Mouse (Mus musculus): ENCODE data around the gene Cyth3.
A peak's percentile ranks its signal among the peaks of the same experiment; 100 is the strongest.

Gene Cyth3

DNA sequence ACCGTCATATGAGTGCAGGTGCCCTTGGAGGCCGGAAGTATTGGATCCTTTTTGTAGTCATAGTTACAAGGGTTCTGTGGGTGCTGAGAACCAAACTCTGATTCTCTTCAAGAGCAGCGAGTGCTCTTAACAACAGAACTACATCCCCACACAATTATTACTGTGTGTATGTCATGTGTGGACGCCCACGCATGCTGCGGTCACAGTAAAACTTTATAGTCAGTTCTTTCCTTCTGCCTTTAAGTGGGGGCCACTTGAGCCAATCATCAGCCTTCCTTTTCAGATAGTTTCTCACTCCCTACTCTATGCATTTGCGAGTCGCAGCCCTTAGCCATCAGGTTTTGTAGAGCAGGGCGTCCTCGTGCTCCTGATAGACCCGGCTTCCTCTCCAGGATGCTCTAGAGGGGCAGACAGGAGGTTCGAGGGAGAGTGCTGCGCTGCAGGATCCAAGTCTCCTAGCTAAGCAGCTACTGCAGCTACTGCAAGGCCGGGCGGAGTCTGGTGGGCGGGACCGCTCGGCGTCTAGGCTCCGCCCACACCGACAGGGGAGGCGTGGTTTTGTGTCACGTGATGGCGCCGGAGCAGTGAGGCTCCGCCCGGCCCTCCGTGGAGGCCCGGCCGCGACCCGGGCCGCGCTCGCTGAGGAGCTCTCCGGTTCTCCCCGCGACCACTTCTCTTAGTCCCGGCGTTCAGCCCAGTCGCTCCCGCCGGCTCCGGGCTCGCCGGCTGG lies at the start of gene Cyth3:
Cyth3 (plus strand) TSS at position 555 of the 730 bp plus-strand sequence.
- peak; percentile 95 for DNase-seq (ENCODE audit: low spot score)

DNA sequence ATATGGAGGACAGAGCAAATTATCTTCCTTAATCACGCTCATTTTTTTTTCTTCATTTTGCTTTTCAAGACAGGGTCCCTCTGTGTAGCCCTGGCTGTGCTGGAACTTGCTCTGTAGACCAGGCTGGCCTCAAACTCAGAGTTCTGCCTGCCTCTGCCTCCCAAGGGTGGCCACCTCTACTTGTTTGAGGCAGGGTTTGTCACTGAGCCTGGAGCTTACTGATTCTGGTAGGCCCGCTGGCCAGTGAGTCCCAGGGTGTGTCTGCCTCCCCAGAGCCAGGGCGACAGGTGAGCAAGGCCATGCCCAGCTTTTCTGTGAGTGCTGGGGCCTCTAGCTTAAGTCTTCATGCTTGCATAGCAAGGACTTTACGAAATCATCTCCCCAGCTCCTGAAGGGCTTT lies 49.2 kb upstream of the Cyth3 start:
- no peak for DNase-seq (ENCODE audit: low spot score)

DNA sequence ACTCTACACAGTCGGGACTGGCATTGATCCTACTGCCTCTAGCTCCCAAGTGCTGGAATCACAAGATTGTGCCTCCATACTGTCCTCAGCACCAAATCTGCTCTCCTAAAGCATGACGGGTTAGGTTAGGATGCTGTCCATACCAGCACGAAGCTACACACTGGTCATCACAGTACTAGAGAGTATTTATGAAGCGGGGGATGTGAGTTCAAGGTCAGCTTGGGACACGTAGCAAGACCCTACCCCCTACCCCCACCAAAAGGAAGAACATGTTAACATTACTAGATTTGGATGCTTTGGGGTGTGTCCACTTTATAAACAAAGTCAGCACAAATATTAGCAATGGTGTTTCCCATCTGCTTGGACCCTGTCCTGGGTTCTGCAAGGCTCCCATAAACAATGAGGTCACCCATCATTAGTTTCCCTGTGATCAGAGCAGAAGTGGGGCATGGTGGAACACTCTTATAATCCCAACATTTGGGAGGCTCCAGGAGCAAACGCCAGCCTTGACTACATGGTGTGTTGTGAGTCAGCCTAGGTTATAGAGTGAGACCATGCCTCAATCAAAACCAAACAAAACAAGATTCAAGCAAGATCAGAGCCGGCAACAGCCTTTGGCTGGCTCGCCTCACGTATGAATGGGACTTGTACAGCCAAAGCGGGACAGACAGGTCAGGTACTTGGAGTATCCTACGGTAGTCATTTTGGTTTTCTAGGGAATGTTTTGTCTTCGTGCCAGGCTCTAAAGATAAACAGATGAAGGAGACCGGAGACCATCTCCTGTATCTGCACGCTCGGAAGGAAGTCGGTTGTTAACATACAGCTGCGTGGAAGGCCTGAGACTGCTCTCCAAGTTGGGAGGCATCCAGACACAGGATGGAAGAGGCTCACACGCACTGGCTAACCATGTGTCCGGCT lies 47.7 kb upstream of the Cyth3 start:
- no peak for DNase-seq (ENCODE audit: low spot score)

DNA sequence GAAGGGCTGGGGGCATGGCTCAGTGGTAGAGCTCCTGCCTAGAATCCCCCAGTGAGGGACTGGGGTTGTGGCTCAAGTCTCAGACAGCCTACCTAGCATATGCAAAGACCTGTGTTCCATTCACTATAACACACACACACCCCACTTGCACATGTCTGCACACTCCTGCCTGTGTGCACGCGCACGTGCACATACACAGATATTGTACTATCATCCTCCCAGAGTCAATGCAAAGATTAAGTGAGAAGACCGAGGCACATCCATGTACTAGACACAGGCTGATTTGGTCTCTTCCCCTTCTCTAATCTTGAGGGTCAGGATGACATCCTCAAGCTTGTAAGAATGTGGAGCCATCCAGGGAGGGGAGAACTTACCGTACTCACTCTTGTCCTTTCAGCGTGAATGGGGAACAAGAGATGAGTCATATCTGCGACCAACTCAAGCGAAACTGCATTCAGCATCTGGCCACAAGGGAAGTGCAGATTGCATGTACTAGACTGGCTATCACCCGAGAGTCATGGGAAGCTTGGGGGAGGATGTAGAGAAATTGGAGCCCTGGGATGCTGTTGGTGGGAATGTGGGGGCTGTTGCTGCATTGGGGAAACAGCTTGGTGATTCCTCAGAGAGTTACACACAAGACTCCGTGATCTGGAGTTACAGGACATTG lies 42.6 kb upstream of the Cyth3 start:
- DNase-seq (ENCODE audit: low spot score) = no peak

DNA sequence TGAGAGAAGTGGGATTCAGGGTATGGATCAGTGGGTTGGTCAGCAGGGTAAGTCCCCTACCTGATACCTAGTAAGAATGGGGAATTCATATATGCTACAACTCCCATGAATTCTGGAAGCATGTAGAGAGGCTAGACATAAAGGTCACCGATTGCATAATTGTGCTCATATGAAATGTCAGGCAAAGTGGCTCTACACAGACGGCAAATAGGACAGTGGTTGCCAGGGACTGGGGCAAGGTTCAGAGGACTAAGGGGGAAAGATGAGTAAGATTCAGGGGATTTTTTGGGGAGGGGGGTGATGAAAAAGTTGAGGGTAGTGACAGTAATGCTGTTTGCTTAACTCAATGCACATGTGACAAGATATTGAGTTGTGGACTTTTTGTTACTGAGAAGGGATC lies 41.3 kb upstream of the Cyth3 start:
- no peak for DNase-seq (ENCODE audit: low spot score)

DNA sequence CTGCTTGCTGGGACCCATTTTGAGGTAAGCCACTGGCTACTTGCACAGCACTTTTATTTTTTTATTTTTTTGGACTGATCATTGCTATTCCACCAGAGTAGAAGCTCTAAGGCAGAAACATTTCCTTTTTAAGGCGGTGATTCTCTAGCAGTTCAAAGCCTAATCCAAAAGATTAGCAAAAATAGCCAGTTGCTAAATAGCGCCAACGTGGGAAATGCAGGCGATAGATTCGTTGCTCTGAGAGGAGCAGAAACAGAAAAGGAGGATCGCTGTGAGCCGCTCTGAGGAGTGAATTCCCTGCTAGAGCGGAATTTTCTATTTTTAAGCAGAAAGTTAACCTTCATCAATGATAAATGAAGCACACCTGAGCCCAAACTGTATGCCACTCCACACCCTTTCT lies 40.4 kb upstream of the Cyth3 start:
- DNase-seq (ENCODE audit: low spot score) = no peak

DNA sequence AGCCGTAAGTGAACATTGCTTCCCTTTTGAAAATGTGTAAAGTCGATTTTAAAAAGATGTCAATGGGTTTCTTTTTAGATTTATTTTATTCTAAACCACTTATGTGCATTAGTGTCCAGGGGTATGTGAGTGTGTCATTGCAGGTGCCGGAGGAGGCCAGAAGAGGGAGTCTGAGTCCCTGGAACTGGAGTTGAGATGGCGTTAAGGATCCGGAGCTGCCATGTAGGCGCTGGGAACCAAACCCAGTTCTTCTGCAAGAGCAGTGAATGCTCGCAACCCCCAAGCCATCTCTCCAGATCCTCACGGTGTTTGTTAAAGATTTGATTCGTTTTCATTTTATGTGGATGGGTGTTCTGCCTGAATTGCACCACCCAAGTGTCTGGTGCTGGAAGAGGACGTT lies 39.2 kb upstream of the Cyth3 start:
- DNase-seq (ENCODE audit: low spot score) = no peak

DNA sequence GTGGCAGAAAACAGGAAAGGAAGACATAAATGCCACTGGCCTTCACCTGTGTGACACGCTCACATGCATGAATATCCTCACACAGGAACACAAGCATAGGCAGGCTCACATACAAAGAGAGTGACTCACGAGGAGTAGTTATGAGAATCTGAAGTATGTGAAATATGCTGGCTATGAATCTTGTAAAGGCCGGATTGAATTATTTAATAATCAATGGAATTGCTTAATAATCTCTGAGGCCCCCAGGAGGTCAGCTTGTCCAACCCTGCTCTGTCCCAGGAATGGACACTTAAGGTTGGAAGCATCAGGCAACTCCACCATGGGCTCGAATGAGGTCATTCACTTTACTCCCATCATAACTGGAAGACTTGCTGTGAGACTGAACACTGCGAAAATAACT lies 37.3 kb upstream of the Cyth3 start:
- no peak for DNase-seq (ENCODE audit: low spot score)

DNA sequence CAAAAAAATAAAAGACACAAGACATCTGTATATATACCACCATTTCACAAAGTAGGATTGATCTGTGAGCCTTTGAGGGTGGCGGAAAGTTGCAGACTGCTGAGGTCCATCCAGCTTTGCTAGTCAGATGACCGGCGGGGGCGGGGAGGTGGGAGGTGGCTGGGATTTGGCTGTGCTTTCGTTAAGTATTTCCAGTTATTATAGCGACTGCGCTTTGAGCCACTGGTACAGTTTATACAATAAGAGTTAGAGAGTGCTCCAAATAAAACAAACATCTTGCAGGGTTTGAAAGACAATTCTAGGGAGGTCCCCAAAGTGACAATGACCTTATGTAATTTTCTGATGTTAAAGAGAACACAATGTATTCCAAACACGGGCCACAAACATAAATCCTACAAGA lies 35.9 kb upstream of the Cyth3 start:
- DNase-seq (ENCODE audit: low spot score) = no peak

DNA sequence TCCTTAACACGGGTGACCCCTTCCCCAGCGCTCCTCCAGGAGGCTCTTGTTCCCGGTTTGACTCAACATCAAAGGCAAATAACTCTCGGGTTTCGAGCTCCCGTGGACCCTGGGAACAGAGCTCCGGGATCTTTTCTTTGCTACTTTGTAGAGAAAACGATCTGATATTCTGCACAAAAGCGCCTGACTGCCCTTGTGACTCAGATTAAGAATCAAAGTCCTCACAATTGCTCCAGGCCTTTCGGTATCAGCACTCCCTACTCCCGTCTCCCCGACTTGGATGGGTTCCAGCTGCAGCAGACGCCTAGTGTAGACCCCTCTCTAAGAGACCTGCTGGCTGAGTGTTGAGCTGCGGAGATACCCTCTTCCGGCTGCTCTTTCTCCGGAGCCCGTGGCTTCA lies 33.1 kb upstream of the Cyth3 start:
- DNase-seq (ENCODE audit: low spot score) = no peak

DNA sequence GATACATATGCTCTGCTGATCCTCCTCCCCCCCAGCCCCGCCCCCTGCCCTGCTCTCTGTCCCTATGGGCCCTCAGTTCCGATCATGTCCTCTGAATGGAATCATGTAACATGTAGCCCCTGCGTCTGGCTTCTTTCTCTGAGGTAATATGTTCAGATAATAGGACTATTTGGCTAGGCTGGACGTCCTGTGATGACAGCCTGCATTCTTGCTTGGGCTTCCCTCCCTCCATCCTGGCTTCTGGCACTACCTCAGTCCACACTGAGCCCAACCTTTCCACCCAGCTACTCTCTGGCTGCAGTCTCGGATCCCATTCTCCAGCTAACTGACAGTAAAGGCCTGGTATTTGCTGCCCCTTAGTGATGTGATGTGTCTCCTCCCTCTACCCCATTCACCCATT lies 29.3 kb upstream of the Cyth3 start:
- no peak for DNase-seq (ENCODE audit: low spot score)

DNA sequence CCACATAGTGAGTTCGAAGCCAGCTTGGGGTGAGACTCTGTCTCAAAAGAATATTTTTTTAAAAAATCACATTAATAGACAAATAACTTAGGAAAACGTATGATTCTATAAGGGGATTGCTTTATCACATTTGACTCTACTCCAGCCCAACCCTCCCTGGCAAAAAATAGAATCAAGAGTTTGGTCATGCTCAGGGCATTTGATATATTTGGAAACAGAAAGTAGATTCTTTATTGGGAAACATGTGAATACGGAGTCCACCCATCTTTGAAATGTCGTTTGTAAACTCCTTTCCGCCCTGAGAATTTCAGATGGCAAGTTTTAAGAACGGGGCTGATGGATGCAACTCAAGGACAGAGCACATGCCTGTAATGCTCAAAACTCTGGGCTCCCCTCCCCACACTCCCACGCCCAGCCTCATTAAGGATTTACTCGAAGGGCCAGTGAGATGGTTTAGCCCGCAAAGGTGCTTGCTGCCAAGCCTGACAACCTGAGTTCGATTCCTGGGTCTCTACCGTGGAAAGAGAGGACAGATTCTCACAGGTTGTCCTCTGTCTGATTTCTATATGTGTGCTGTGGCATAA lies 28.6 kb upstream of the Cyth3 start:
- DNase-seq (ENCODE audit: low spot score) = no peak

DNA sequence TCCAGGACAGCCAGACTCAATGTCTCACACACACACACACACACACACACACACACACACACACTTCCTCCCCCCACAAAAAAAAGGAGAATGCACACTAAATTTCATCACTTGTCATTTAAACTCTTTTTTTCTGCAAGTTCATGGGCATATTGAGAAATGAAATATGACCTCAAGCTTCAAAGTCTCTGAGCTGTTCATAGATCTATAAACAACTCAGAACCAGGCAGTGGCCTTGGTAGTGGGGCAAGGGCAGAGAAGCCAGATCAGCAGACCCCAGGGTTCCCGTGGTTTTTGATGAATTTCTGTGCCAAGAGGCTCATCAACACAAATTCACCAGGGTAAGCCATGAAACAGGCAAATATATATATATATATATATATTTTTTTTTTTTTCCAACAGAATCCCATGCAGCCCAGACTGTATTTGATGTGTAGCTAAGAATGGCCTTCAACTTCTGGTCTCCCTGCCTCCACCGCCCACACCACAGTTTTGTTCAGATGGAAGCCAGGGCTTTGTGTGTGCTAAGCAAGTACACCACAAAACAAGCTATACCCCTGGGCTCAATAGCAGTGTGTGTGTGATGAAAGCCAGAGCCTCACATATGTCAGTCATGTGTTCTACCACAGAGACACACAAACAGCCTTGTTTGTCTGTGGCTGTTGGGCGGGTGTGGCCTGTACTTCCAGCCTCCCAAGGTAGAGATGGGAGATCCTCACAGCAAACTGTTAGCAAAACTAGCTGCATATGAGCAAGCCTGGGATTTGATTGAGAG lies 27.8 kb upstream of the Cyth3 start:
- DNase-seq (ENCODE audit: low spot score) = no peak

DNA sequence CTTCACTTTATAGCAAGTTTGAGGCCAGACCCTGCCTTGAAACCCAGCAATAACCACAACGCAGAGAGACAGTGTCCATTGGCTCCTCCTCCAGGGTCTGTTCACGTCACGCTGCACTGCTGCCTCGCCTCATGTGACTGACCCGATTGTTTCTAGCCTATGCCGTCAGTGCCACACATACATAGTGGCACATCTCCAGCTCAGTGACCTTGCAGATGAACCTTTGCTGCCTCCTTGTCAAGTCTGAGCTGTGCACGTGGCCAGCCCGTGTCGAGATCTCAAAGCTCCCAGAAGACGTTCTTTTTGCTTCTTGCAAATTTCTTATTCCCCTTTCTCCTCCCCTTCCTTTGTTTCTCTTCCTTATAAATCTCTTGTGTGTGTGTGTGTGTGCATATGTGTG lies 20.2 kb upstream of the Cyth3 start:
- DNase-seq (ENCODE audit: low spot score) = no peak

DNA sequence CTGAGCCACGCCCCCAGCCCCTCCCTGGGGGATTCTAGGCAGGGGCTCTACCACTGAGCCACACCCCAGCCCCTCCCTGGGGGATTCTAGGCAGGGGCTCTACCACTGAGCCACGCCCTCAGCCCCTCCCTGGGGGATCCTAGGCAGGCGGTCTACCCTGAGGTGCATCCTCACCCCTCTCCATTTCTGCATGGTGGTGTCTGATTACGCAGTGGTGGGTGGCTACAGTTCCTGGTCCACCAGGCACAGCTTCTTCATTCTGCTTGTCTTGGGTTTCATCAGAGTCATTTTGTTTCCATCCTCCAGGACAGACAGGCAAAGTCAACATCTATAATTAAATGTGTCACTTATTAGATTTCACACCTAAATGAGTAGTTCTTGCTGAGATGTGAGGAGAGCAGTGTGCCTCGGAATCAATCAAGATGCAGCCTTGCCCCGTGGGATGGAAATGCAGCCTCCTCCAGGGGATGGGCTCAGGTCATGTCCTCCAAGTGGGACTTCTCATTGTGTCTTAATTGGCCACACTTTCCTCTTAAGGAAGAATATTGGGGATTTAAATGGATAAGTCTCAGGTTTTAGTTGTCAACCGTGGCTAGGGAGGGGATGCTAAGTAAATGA lies 18.0 kb upstream of the Cyth3 start:
- DNase-seq (ENCODE audit: low spot score) = no peak

DNA sequence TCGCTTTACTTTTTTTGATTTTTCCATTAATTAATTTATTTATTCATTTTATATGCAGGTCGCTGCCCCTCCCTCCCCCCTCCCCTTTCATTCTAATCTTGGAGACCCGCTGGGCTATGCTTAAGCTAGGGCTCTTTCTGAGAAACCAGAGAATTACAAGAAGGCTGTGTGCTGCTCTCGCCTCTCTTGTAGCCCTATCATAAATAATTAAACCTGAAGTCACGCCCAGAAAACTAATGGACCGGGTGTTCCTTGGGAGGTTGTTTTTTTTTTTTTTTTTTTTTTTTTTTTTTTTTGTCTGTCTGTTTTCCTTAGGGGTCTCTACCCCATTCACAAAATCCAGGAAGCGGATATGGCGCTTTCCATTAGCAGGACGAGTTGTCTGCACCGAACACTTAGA lies 15.5 kb upstream of the Cyth3 start:
- DNase-seq (ENCODE audit: low spot score) = no peak

DNA sequence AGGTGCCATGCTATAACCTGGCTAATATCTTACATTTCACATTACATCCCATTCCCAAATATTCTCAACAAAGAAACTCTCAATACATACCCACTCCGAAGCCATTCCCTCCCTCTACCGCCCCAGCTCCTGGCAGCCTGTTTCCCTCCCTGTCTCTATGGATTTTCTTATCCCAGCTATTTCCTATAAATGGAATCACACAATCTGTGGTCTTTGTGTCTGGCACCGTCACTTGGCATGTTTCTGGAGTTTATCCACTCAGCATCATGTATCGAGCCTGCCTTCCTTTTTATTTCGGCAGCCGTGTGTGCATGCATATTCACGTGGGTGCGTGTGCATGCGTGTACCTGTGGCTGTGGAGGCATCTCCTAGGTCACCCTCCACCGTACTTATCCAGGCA lies 14.1 kb upstream of the Cyth3 start:
- no peak for DNase-seq (ENCODE audit: low spot score)

DNA sequence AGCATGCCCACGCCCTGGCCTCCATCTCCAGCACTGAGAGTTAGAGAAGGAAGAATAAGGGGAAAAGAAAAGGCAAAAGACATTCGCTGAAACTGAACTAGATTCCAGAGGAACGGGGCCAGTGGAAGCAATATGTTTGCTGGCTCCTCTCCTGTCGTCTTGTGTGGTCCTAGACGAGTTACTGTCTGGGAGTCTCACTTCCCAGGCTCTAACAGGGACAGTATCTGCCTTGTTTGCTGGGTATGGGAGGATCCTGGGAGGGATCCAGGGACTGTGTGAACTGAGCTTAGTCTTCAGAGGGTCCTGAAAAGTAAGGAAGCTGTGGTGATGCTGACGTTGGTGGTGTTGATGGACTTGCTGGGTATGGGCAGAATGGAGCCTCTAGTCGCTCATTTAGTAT lies 10.3 kb upstream of the Cyth3 start:
- DNase-seq (ENCODE audit: low spot score) = no peak

DNA sequence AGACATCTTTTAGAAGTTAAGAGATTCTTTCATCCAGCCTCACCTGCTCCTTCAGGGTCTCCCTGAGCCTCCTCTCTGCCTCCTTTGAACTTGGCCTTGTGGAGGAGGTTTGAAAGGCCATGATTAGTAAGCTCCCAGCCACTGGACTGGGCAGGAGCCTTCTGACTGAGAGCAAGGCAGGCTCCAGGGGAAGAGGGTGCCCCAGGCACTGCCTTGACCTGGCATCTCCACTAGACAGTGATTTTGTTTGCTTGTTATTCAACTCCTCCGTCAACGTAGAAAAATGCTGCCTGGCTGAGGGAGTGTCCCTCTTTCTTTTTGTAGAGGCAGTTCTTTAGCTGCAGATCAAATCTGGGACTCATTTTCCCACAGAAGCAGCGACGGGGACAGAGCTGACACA lies 9.0 kb upstream of the Cyth3 start:
- DNase-seq (ENCODE audit: low spot score) = no peak

DNA sequence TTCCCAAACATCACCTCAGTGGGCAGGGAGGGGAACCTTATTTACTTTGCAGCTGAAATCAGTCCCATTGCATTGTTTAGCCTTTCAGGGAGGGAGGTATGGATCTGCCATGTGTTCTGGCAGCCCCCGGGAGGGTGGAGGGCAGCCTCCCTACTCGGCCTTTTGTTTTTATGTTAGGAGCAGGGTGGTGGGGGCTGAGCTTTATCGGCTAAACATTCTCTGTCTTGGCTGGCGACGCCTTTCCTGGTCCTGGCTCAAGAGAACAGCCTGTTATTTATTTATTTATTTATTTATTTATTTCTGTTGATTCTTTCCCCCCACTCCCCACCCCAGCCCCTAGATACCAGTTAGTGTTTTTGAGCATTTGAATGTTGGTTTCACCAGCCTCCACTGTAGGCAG lies 7.7 kb upstream of the Cyth3 start:
- DNase-seq (ENCODE audit: low spot score) = no peak

DNA sequence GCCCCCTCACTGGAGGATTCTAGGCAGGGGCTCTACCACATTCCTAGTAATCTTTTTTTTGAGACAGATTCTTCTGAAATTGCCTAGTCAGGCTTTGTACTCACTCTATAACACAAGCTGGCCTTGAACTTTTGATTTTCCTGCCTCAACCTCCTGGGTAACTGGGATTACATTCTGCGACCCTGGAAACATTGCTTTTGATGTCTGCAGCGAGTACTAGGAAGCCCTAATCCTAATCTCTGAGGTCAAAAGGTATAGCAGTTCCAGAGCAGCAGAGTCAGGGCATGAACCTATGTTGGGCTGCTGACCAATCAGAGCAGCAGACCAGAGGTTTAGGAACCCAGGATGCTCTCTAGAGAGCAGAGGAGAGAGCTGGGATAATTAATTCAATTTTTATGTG lies 6.9 kb upstream of the Cyth3 start:
- DNase-seq (ENCODE audit: low spot score) = no peak

Data from ovary, postnatal 14 days (tissue).